Mouse (Mus musculus) ES-Bruce4 (cell line): Measurements from ENCODE around the gene Garem2. TPM values are rescaled to one million over a fixed set of nuclear protein-coding genes. Genes with fewer than 3 reads are reported as not detected.
"Not testable (repeated sequence)": the region's sequence is repeated elsewhere in the genome, so short reads cannot be mapped to it uniquely, and the experiment has no call there.

ENCODE experiments used
- H3K27ac ChIP-seq: 2 replicates; pipeline ENCODE4 v1.5.1; 2012; ENCODE audit warnings: low read length, inconsistent platforms; ENCODE audit not compliant: insufficient read depth
- H3K27me3 ChIP-seq: 2 replicates; pipeline ENCODE4 v1.6.1; 2012; ENCODE audit warnings: mild to moderate bottlenecking, low read length, inconsistent platforms; ENCODE audit not compliant: control insufficient read depth, poor library complexity, insufficient read depth, severe bottlenecking
- H3K36me3 ChIP-seq: 2 replicates; pipeline ENCODE4 v1.6.1; 2012; ENCODE audit warnings: inconsistent platforms, mild to moderate bottlenecking, low read length, moderate library complexity; ENCODE audit not compliant: control insufficient read depth, poor library complexity, insufficient read depth, severe bottlenecking
- H3K4me1 ChIP-seq: one replicate; pipeline ENCODE4 v1.8.1; 2011; ENCODE audit warnings: low read length; ENCODE audit not compliant: control insufficient read depth, insufficient read depth
- H3K4me3 ChIP-seq: 2 replicates; pipeline ENCODE4 v1.5.1; 2011; ENCODE audit warnings: low read depth, mild to moderate bottlenecking, low read length
- H3K9ac ChIP-seq: 2 replicates; pipeline ENCODE4 v1.6.1; 2012; ENCODE audit warnings: low read depth, mild to moderate bottlenecking, inconsistent platforms; ENCODE audit not compliant: poor library complexity, severe bottlenecking
- H3K9me3 ChIP-seq: replicated peaks from 2 replicates; pipeline ENCODE4 v1.6.1; 2012; ENCODE audit warnings: mild to moderate bottlenecking, low read length, inconsistent platforms; ENCODE audit not compliant: control insufficient read depth, poor library complexity, insufficient read depth, severe bottlenecking
- CTCF ChIP-seq: IDR thresholded peaks from one replicate; pipeline ENCODE4 v1.8.1; 2011; ENCODE audit warnings: low read depth, low read length
- EP300 ChIP-seq: IDR thresholded peaks from 2 replicates; pipeline ENCODE4 v1.6.1; 2011; ENCODE audit warnings: low read depth, low read length; ENCODE audit not compliant: insufficient read depth
- POLR2A ChIP-seq: IDR thresholded peaks from one replicate; pipeline ENCODE4 v1.8.1; 2011; ENCODE audit warnings: low read length; ENCODE audit not compliant: insufficient read depth
- polyA plus RNA-seq: library from polyadenylated mRNA; stranded (reverse); fragments of >200 nt; gene quantifications from 2 replicates; pipeline ENCODE4 v1.2.4, GENCODE M21; 2011; ENCODE audit warnings: low read depth; ENCODE audit not compliant: missing spikeins, insufficient read depth, insufficient read length

Garem2 gene
- 0.67 and 1.0 TPM in 2 replicates for polyA plus RNA-seq

DNA sequence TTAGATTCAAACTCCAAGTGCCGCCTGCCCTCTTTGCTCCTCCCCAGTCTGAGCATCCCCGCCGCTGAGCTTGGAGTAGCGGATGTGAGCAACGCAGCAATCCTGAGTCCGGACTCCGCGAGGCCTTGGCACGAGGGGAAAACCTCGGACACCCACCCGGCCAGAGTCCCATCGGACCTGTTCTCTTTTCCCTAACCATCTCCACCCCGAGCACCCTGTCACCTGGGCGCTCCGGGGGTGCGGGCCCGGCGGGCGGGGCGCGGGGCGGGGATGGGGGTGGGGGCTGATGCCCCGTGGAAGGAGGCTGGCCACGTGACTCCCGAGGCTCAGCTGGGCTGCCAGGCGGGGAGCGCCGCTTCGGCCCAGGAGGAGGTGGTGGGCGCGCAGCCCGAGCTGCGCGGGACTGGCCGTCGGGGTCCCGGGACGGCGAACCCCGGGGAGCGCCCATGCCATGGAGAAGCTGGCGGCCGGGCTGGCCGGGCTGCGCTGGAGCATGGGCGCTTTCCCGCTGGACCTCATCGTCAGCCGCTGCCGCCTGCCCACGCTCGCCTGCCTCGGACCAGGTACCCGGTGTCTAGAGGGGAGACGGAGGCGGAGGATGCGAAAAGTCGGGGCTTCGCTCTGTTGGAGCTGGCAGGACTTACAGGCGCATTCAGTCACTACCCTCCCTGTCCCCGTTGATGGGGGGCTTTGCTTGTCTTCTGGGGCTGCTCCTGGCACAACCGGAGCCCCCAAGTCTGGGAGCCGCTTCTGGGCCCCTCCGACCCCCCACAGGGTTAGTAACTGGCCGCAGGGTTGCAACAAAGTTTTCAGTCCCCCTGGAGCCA lies at the start of gene Garem2:
TSS of gene Garem2 (plus strand) at position 321 of the 827 bp plus-strand sequence.
- Histone ChIP-seq H3K27me3 (peaks cover 10% of the 10 kb centered on the region), H3K27ac (no peak within 1 kb of the TSS), H3K4me3 (peak within 1 kb of the TSS; percentile 75), H3K4me1 (peaks cover 2% of the 10 kb centered on the region), H3K9ac (peak within 1 kb of the TSS; percentile 42), H3K9me3 (no peaks in the 10 kb centered on the region), H3K36me3 (no peaks in the 10 kb centered on the region)
- TF ChIP-seq CTCF (no peak), POLR2A (no peak), EP300 (no peak)

DNA sequence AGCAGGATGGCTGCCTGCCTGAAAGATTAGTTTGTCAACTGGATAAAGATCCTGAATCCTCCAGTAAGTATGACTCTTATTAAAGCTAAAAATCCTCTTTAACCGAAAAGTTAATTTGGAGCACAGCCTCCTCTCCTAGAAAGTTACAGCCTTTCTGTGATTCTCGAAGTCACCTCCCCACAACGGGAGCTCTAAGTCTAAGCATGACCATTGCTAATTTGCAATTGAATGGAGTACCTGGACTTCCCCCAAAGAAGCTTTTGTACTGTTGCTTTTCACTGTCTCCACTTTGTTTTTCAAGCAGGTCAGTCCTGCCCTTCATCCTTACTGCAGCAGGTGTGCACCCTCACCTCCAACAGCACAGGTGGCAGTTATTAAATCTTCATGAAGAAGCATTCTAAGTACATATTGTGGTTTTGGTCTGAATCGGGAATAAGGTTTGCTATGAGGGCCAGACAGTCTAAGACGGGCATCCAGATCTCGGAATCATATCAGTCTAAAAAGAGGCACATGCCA lies 46.7 kb upstream of the Garem2 start:
- H3K9ac ChIP-seq: no peak overlapping the region
- no peaks in the 10 kb centered on the region for H3K27me3 ChIP-seq
- H3K27ac ChIP-seq: peak overlapping the region; percentile 98
- peaks cover 7% of the 10 kb centered on the region for H3K4me1 ChIP-seq
- peaks cover 29% of the 10 kb centered on the region for H3K36me3 ChIP-seq
- H3K4me3 ChIP-seq: no peak overlapping the region
- H3K9me3 ChIP-seq: peaks cover 5% of the 10 kb centered on the region; the same call in 1 of the 2 replicates
- TF ChIP-seq EP300: peak; percentile 90
- TF ChIP-seq CTCF: no peak

DNA sequence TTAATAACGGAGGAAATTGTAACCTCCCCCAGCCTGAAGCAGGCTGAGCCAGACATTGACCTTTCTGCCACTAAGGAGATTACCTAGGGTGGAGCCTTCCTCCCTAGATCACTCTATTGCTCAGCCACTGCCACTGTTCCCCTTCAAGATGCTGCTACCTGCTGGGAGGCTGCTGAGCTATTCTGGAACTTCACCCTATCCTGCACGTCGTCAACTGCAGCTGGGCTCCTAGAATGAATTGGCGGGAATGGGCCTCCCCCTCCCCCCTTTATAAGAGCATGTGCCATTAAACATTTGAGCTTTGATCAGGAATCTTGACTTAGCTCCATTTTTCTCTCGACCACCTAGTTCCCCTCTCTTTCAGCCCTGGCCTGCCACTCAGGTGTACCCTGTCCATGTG lies 45.4 kb upstream of the Garem2 start:
- not testable (repeated sequence) for H3K27me3 ChIP-seq, H3K9ac ChIP-seq, H3K9me3 ChIP-seq, H3K4me3 ChIP-seq, H3K4me1 ChIP-seq
- TF ChIP-seq EP300: peak; percentile 95
- H3K27ac ChIP-seq: peak overlapping the region; percentile 98
- peaks cover 37% of the 10 kb centered on the region for H3K36me3 ChIP-seq

DNA sequence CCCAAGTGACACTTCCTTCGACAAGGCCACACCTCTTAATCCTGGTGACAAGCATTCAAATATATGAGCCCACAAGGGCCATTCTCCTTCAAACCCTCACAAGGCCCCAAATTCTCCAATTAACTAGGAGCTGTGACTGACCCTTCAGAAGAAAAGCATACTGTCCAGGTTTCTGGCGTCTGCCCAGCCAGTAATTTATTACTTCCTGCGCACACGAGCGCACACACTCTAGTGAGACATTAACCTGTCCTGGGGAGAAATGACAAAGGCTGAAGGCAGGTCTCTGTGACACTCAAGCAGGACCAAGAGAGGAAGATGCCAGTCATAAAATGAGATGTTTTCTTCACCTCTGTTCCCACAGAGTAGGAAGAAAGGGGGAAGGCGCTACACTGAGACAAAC lies 37.2 kb upstream of the Garem2 start:
- Histone ChIP-seq H3K4me3 (no peak overlapping the region), H3K36me3 (peaks cover 71% of the 10 kb centered on the region), H3K9ac (no peak overlapping the region), H3K27me3 (no peaks in the 10 kb centered on the region), H3K27ac (no peak overlapping the region), H3K4me1 (peaks cover 1% of the 10 kb centered on the region), H3K9me3 (no peaks in the 10 kb centered on the region)
- TF ChIP-seq POLR2A (no peak), CTCF (no peak), EP300 (no peak)

DNA sequence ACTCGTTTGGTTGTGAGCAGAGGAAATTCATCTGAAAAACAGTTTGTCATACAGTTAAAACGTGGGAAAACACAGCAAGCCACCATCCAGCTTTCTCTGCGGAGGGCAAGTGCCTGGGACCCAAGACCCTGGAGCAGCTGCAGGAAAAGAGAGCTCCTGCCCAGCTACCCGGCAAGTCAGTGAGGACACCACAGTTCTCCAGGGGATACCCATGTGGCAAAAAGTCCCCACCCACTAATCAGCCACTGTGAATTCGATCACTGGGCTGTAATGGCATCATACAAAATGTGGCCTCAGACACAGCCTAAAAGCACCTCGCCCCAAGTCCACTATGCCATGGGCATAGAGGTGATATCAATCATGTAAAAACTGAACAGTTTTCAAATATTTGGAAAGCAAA lies 33.3 kb upstream of the Garem2 start:
- no peaks in the 10 kb centered on the region for H3K4me1 ChIP-seq
- H3K9me3 ChIP-seq: no peaks in the 10 kb centered on the region
- peaks cover 48% of the 10 kb centered on the region for H3K36me3 ChIP-seq
- no peaks in the 10 kb centered on the region for H3K27me3 ChIP-seq
- H3K9ac ChIP-seq: peak overlapping the region; percentile 78
- no peak overlapping the region for H3K27ac ChIP-seq
- H3K4me3 ChIP-seq: no peak overlapping the region
- no peak for TF ChIP-seq EP300
- TF ChIP-seq POLR2A: no peak
- TF ChIP-seq CTCF: no peak

DNA sequence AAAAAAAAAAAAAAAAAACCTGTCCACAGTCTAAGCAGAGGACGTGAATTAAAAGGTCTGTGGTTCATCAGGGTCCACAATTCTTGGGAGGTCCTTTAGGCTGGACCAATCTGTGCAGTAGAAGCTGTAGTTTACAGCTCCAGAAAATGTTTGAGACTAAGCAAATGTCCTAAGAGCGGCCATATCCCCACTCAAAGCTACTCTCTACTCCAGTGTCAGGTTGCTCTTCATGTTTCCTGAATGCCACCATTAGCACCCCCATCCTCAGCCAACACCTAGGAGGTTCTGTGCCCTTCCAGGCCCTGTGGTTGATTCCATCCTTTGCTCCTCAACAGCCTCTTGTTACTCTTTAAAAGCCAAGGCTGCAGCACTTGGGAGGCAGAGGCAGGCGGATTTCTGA lies 32.6 kb upstream of the Garem2 start:
- H3K27ac ChIP-seq: no peak overlapping the region
- TF ChIP-seq EP300: no peak
- no peak for TF ChIP-seq CTCF
- no peak for TF ChIP-seq POLR2A

More for the DNA sequence above, 32.6 kb upstream of the Garem2 start:
- H3K27me3 ChIP-seq: no peaks in the 10 kb centered on the region
- H3K9me3 ChIP-seq: no peaks in the 10 kb centered on the region
- H3K36me3 ChIP-seq: peaks cover 41% of the 10 kb centered on the region
- H3K9ac ChIP-seq: peak overlapping the region; percentile 78
- H3K4me3 ChIP-seq: peak overlapping the region; percentile 96
- H3K4me1 ChIP-seq: no peaks in the 10 kb centered on the region
